Comparison of ENCODE assay signal across 10 mouse cellular contexts in genomic region chr10:68104481-68104880, GRCm38 (mm10).
DNase-seq lines count a peak whose midpoint lies in the region; ATAC-seq and TF ChIP-seq lines count a peak whose summit lies in the region.
"Had no signal": no experiment of that assay in that cellular context is flagged by ENCODE, and none has a peak within 500 bp of the region (broad histone marks: within the 10 kb centered on the region; RNA-seq: fewer than 3 reads in every experiment).

No protein-coding gene starts in this region.

- H3K9me3 ChIP-seq in kidney, embryonic 15.5 days (replicated peaks) = no peaks in the 10 kb centered on the region
- H3K9me3 ChIP-seq in hindbrain, embryonic 14.5 days (ENCODE audit: control insufficient read depth, low read length) = no peaks in the 10 kb centered on the region
- H3K9me3 ChIP-seq in midbrain, embryonic 15.5 days = no peaks in the 10 kb centered on the region

- H3K9ac ChIP-seq in kidney, embryonic 15.5 days = no peak overlapping the region
- H3K9ac ChIP-seq in hindbrain, embryonic 14.5 days = no peak overlapping the region
- H3K9ac ChIP-seq in midbrain, embryonic 15.5 days = no peak overlapping the region
- H3K9ac ChIP-seq: liver, embryonic 14.5 days had no signal

- DNase-seq in kidney, adult 9 months = no peak
- peak; percentile 52 for DNase-seq in hindbrain, embryonic 14.5 days (ENCODE audit: low spot score)
- no peak for DNase-seq in cerebellum, adult 11 months
- no peak for DNase-seq in cerebellum, postnatal 10 days
- DNase-seq in gastrocnemius, postnatal 4 days (ENCODE audit: low spot score in 2 of 2) = no peak

- ATAC-seq in kidney, embryonic 15.5 days (replicated peaks; ENCODE audit: low FRiP score) = peak; percentile 6; the same call in 1 of the 2 replicates
- ATAC-seq in hindbrain, embryonic 14.5 days (ENCODE audit: low FRiP score) = no peak
- ATAC-seq in midbrain, embryonic 15.5 days (replicated peaks) = no peak
- ATAC-seq: Patski had no signal

- H3K4me2 ChIP-seq in kidney, embryonic 15.5 days = 0 out of 2 replicates have a peak overlapping the region, but pooled peaks have one; percentile 20
- no peak overlapping the region for H3K4me2 ChIP-seq in hindbrain, embryonic 14.5 days (replicated peaks)
- H3K4me2 ChIP-seq in midbrain, embryonic 15.5 days = no peak overlapping the region

- no peak for TF ChIP-seq POLR2A in cortical plate, adult 2 months (IDR thresholded peaks at IDR 0.05; ENCODE audit: extremely low read depth, insufficient read depth, low read length)

- no peak for TF ChIP-seq CTCF in cortical plate, adult 2 months (IDR thresholded peaks at IDR 0.05; ENCODE audit: extremely low read depth, insufficient read depth, low read length)

- peaks cover 52% of the 10 kb centered on the region for H3K4me1 ChIP-seq in kidney, embryonic 15.5 days
- H3K4me1 ChIP-seq in cortical plate, adult 2 months (ENCODE audit: control insufficient read depth, insufficient read depth, low read length) = peaks cover 5% of the 10 kb centered on the region; the same call in 1 of the 2 replicates
- H3K4me1 ChIP-seq in hindbrain, embryonic 14.5 days (replicated peaks; ENCODE audit: control insufficient read depth, insufficient read depth, low read length) = peaks cover 38% of the 10 kb centered on the region
- peaks cover 37% of the 10 kb centered on the region for H3K4me1 ChIP-seq in midbrain, embryonic 15.5 days

- H3K27ac ChIP-seq in kidney, embryonic 15.5 days = peak overlapping the region; percentile 77
- 0 out of 2 replicates have a peak overlapping the region, but pooled peaks have one; percentile 27 for H3K27ac ChIP-seq in cortical plate, adult 2 months (ENCODE audit: insufficient read depth, low read length)
- H3K27ac ChIP-seq in hindbrain, embryonic 14.5 days = peak overlapping the region; percentile 69
- H3K27ac ChIP-seq in midbrain, embryonic 15.5 days = peak overlapping the region; percentile 72
- H3K27ac ChIP-seq: liver, embryonic 14.5 days had no signal

- peaks cover 31% of the 10 kb centered on the region for H3K36me3 ChIP-seq in kidney, embryonic 15.5 days
- H3K36me3 ChIP-seq in hindbrain, embryonic 14.5 days (replicated peaks; ENCODE audit: control insufficient read depth, insufficient read depth) = peaks cover 9% of the 10 kb centered on the region; the same call in 1 of the 2 replicates
- no peaks in the 10 kb centered on the region for H3K36me3 ChIP-seq in midbrain, embryonic 15.5 days (replicated peaks)

- 6% methylated on average over 2 of the region's 2 CpGs for WGBS in kidney, embryonic 15.5 days
- 6% methylated on average over 2 of the region's 2 CpGs for WGBS in hindbrain, embryonic 14.5 days
- WGBS in midbrain, embryonic 15.5 days = 1% methylated on average over 2 of the region's 2 CpGs

- H3K27me3 ChIP-seq in kidney, embryonic 15.5 days = no peaks in the 10 kb centered on the region
- H3K27me3 ChIP-seq in hindbrain, embryonic 14.5 days (ENCODE audit: control insufficient read depth, insufficient read depth, low read length) = no peaks in the 10 kb centered on the region
- no peaks in the 10 kb centered on the region for H3K27me3 ChIP-seq in midbrain, embryonic 15.5 days (replicated peaks)
- H3K27me3 ChIP-seq: Patski had no signal

- no peak overlapping the region for H3K4me3 ChIP-seq in kidney, embryonic 15.5 days (replicated peaks)
- H3K4me3 ChIP-seq in cortical plate, adult 2 months (ENCODE audit: insufficient read depth, low read length) = no peak overlapping the region
- H3K4me3 ChIP-seq in hindbrain, embryonic 14.5 days (replicated peaks; ENCODE audit: low read length) = no peak overlapping the region
- no peak overlapping the region for H3K4me3 ChIP-seq in midbrain, embryonic 15.5 days

Comparison
In these comparisons a context has a peak if more than half of its experiments do, and no peak if none do; other contexts are left out.
1. H3K27ac ChIP-seq: peak in every context shown above with its lines; median percentile 77 in kidney, embryonic 15.5 days; 72 in midbrain, embryonic 15.5 days; 69 in hindbrain, embryonic 14.5 days; 27 in cortical plate, adult 2 months.